Mouse (Mus musculus): Measurements from ENCODE around the gene Sys1. TPM values are rescaled to one million over a fixed set of nuclear protein-coding genes. Genes with fewer than 3 reads are reported as not detected.

Gene Sys1
- polyA plus RNA-seq (2012; ENCODE audit: insufficient read depth, low replicate concordance): 63.1 and 105 TPM in 2 replicates

DNA sequence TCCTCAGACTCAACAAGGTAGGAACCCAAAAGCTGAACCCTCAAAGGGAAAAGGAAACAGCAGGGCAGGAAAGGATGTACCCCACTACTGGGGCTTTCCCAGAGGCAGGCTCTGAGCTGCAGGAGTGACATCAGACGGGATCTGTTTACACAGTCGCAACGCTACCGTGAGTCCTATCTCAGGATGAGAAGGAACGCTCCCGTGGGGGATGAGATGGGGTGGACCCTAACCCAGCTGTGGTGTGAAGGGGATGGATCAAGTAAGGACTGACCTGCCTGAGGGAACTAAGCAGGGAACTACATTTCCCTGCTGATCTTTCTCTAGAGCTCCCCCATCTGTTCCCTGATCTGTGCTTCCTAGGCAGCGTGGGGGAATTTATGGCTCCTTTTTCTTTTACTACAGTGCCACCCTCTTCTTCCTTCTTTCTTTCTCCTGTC, at the start of gene Sys1:
Gene Sys1 (plus strand): TSS at position 101 of the 437 bp plus-strand sequence.
- Histone ChIP-seq H3K36me3 (replicated peaks; ENCODE audit: low read length) (no peaks in the 10 kb centered on the region), H3K4me3 (replicated peaks) (peak within 1 kb of the TSS; percentile 87), H3K9me3 (no peaks in the 10 kb centered on the region), H3K4me1 (peaks cover 21% of the 10 kb centered on the region), H3K27me3 (replicated peaks) (peaks cover 37% of the 10 kb centered on the region)
- no peak for TF ChIP-seq FLI1 (IDR thresholded peaks at IDR 0.05; ENCODE audit: low read length)
- TF ChIP-seq GATA1 (IDR thresholded peaks at IDR 0.05; ENCODE audit: borderline replicate concordance, low read length): no peak

DNA sequence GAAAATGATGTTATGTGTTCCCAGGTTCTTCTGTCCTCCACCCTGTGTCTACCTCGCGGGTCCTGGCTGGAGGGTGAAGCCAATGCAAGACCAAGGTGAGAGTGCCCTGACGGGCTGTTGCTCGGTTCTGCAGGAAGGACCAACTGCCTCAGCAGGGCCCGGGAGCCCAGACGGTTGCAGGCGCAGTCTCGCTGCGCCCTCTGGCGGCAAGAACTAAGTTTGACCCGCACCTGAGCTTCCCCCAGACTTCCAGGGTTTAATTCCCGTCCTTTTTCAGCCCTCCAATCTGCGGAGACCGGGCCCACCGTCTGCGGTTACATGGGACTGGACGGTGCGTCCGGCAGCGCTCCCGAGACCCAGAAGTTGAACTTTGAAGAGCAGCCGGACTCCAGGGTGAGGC, 49.1 kb upstream of the Sys1 start:
- no peaks in the 10 kb centered on the region for H3K9me3 ChIP-seq
- H3K27me3 ChIP-seq (replicated peaks): peaks cover 87% of the 10 kb centered on the region
- no peak overlapping the region for H3K4me3 ChIP-seq (replicated peaks)
- no peak for TF ChIP-seq GATA1 (IDR thresholded peaks at IDR 0.05; ENCODE audit: borderline replicate concordance, low read length)
- TF ChIP-seq FLI1 (IDR thresholded peaks at IDR 0.05; ENCODE audit: low read length): no peak
- no peaks in the 10 kb centered on the region for H3K36me3 ChIP-seq (replicated peaks; ENCODE audit: low read length)
- peaks cover 21% of the 10 kb centered on the region for H3K4me1 ChIP-seq

GRCm38 (mm10) chr2:164414167-164414566, 42.6 kb upstream of the Sys1 start:
- no peaks in the 10 kb centered on the region for H3K9me3 ChIP-seq
- peaks cover 3% of the 10 kb centered on the region; the same call in 1 of the 2 replicates for H3K4me1 ChIP-seq
- H3K4me3 ChIP-seq (replicated peaks): peak overlapping the region; percentile 18
- no peaks in the 10 kb centered on the region for H3K36me3 ChIP-seq (replicated peaks; ENCODE audit: low read length)
- H3K27me3 ChIP-seq (replicated peaks): peaks cover 54% of the 10 kb centered on the region
- TF ChIP-seq FLI1 (IDR thresholded peaks at IDR 0.05; ENCODE audit: low read length): no peak
- TF ChIP-seq GATA1 (IDR thresholded peaks at IDR 0.05; ENCODE audit: borderline replicate concordance, low read length): no peak

DNA sequence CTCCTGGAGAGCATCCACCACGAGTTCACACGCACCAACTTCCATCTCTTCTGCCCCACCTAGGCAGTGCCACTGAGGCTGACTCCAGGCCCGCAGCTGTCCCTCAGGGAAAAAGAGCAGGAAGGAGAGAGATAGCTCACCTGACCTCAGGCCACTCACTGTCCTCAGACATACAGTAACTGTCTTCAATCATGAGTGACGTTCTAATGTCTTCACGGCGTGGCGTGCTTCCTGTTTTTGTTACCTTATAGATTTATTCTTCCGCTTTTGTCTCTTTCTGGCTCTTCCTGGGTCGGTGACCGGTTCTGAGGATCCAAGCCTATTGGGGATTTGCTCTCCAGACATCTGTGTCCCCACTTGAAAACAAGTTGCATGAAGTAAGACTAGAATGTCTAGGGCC, 42.2 kb upstream of the Sys1 start:
- Histone ChIP-seq H3K4me3 (replicated peaks) (peak overlapping the region; percentile 10), H3K27me3 (replicated peaks) (peaks cover 53% of the 10 kb centered on the region), H3K36me3 (replicated peaks; ENCODE audit: low read length) (no peaks in the 10 kb centered on the region), H3K4me1 (peaks cover 3% of the 10 kb centered on the region; the same call in 1 of the 2 replicates), H3K9me3 (no peaks in the 10 kb centered on the region)
- TF ChIP-seq GATA1 (IDR thresholded peaks at IDR 0.05; ENCODE audit: borderline replicate concordance, low read length) (no peak), FLI1 (IDR thresholded peaks at IDR 0.05; ENCODE audit: low read length) (no peak)

DNA sequence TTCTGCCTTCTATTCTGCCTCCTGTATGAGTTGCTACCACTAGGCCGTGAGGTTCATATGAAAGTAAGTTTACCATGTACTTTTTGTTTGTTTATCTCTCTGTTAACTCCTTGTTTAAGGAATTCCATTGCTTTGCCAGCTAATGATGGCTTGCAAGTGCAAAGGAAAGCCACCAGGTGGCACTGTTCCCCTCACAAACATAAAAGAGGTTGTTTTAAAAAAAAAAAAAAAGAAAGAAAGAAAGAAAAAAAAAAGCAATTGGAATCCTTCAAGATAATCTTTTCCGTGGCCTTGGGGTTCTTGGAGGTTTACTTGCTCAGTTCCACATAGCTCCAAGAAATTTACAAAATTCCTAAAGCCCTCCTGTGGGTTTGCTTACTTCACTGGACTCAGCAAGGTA, 39.6 kb upstream of the Sys1 start:
- Histone ChIP-seq H3K36me3 (replicated peaks; ENCODE audit: low read length) (no peaks in the 10 kb centered on the region), H3K4me1 (peaks cover 3% of the 10 kb centered on the region; the same call in 1 of the 2 replicates), H3K4me3 (replicated peaks) (no peak overlapping the region), H3K9me3 (no peaks in the 10 kb centered on the region), H3K27me3 (replicated peaks) (peaks cover 49% of the 10 kb centered on the region)
- TF ChIP-seq FLI1 (IDR thresholded peaks at IDR 0.05; ENCODE audit: low read length) (no peak), GATA1 (IDR thresholded peaks at IDR 0.05; ENCODE audit: borderline replicate concordance, low read length) (no peak)

DNA sequence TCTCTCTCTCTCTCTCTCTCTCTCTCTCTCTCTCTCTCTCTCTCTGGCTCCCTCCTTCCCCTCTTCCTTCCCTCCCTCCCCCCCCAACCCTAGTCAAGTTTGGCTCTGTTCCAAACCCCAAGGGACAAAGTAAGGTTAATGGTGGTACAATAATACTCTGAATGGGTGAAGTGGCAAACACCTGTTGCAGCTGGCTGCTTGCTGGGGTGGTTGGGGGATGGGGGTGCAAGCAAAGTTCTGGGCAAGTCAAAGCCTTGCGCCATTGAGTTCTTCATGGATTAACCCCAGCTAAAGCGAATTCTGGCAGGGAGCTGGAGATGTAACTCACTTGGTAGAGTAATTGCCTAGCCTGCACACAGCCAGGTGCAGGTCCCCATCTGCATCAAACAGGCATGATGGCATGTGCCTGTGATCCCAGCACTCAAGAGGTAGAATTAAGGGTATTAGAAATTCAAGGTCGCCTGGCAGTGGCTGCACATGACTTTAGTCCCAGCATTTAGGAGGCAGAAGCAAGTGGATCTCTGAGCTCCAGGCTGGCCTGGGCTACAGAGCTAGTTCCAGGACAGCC, 38.4 kb upstream of the Sys1 start:
- Histone ChIP-seq H3K4me1 (peaks cover 3% of the 10 kb centered on the region; the same call in 1 of the 2 replicates), H3K4me3 (replicated peaks) (no peak overlapping the region), H3K36me3 (replicated peaks; ENCODE audit: low read length) (no peaks in the 10 kb centered on the region), H3K27me3 (replicated peaks) (peaks cover 55% of the 10 kb centered on the region), H3K9me3 (no peaks in the 10 kb centered on the region)
- TF ChIP-seq GATA1 (IDR thresholded peaks at IDR 0.05; ENCODE audit: borderline replicate concordance, low read length) (no peak), FLI1 (IDR thresholded peaks at IDR 0.05; ENCODE audit: low read length) (no peak)

GRCm38 (mm10) chr2:164419489-164419888, 37.3 kb upstream of the Sys1 start:
- H3K9me3 ChIP-seq: no peaks in the 10 kb centered on the region
- H3K4me1 ChIP-seq: no peaks in the 10 kb centered on the region; the same call in 1 of the 2 replicates
- H3K27me3 ChIP-seq (replicated peaks): peaks cover 49% of the 10 kb centered on the region
- no peaks in the 10 kb centered on the region for H3K36me3 ChIP-seq (replicated peaks; ENCODE audit: low read length)
- TF ChIP-seq FLI1 (IDR thresholded peaks at IDR 0.05; ENCODE audit: low read length) (no peak), GATA1 (IDR thresholded peaks at IDR 0.05; ENCODE audit: borderline replicate concordance, low read length) (no peak)
- H3K4me3 ChIP-seq (replicated peaks): no peak overlapping the region

DNA sequence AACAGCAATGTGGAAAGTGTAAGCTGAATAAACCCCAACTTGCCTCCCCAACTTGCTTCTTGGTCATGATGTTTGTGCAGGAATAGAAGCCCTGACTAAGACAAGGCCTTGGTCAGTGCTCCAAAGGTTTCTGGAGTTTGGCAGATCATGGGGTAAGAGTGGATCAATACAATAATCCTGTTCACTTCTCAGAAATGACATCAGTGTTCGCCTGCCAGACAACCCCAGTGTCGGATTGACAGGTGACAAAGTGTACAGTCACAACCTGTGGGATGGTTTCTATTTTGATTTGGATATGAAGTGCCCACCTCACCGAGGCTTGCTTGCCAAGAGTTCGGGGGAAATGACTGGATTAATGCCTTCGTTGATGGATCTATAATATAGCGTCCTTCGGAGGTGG, 35.5 kb upstream of the Sys1 start:
- Histone ChIP-seq H3K4me1 (no peaks in the 10 kb centered on the region), H3K36me3 (replicated peaks; ENCODE audit: low read length) (no peaks in the 10 kb centered on the region), H3K9me3 (no peaks in the 10 kb centered on the region), H3K4me3 (replicated peaks) (no peak overlapping the region), H3K27me3 (replicated peaks) (peaks cover 54% of the 10 kb centered on the region)
- no peak for TF ChIP-seq FLI1 (IDR thresholded peaks at IDR 0.05; ENCODE audit: low read length)
- TF ChIP-seq GATA1 (IDR thresholded peaks at IDR 0.05; ENCODE audit: borderline replicate concordance, low read length): no peak

DNA sequence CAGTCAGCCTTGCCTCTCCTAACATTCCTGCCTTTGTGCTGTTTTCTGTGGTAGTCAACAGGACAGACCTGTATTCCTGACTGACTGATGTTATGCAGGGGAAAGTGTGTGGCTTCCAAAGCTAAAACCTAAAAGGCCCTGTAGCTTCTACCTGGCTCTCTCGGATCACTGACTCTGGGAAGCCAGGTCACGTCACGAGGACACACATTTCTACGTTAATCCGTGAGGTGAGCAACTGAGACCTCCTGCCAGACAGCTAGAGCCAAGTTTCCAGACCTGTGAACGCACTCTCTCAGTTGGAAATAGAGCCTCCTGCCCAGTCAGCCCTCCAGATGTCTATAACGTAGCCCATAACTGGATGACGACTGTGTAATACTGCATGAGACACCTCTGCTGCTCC, 34.8 kb upstream of the Sys1 start:
- Histone ChIP-seq H3K36me3 (replicated peaks; ENCODE audit: low read length) (no peaks in the 10 kb centered on the region), H3K9me3 (no peaks in the 10 kb centered on the region), H3K27me3 (replicated peaks) (peaks cover 57% of the 10 kb centered on the region), H3K4me1 (no peaks in the 10 kb centered on the region), H3K4me3 (replicated peaks) (no peak overlapping the region)
- no peak for TF ChIP-seq FLI1 (IDR thresholded peaks at IDR 0.05; ENCODE audit: low read length)
- TF ChIP-seq GATA1 (IDR thresholded peaks at IDR 0.05; ENCODE audit: borderline replicate concordance, low read length): no peak

DNA sequence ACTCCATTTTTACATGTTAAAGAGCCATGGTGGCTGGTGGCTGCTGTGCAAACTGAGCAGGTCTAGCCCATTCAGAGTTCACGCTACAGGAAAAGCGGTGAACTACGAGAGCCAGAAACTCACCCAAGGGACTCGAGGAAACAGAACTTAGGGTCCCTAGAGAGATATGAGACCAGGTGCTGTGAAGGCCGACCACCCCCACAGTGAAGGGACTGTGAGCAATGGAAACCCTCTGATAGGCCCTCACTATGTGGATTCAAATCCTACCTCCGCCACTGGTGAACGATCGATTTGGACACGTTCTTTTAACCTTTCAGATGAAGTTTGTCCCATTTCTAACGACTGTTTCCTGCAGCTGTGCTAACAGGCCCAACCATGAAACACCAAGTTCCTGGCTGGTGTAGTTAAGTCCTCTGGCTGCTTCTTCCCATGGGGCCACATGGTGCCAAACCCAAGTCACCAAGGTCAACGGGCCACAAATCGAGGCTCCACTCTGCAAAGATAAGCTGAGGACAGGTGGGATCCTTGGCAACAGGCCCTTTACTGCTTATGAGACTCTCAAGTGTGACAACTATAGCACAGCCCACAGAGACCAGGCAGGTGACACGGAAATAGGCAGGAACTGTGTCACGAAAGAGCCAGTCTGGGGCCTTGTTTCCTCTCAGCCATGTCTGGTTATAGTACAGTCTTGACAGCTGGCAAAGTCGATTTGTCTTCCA, 33.9 kb upstream of the Sys1 start:
- H3K36me3 ChIP-seq (replicated peaks; ENCODE audit: low read length): no peaks in the 10 kb centered on the region
- TF ChIP-seq GATA1 (IDR thresholded peaks at IDR 0.05; ENCODE audit: borderline replicate concordance, low read length): no peak
- TF ChIP-seq FLI1 (IDR thresholded peaks at IDR 0.05; ENCODE audit: low read length): no peak
- no peaks in the 10 kb centered on the region for H3K4me1 ChIP-seq
- H3K9me3 ChIP-seq: no peaks in the 10 kb centered on the region
- H3K27me3 ChIP-seq (replicated peaks): peaks cover 62% of the 10 kb centered on the region
- no peak overlapping the region for H3K4me3 ChIP-seq (replicated peaks)
